Mouse (Mus musculus) CD4-positive helper T cell, adult 2 months (primary cell): Measurements from ENCODE around the gene Phgr1.

ENCODE experiments used
- DNase-seq: peaks from one replicate; pipeline ENCODE4 v3.0.0-alpha.2; 2012; ENCODE audit warnings: low read depth, missing footprints, low spot score

Phgr1 gene

DNA sequence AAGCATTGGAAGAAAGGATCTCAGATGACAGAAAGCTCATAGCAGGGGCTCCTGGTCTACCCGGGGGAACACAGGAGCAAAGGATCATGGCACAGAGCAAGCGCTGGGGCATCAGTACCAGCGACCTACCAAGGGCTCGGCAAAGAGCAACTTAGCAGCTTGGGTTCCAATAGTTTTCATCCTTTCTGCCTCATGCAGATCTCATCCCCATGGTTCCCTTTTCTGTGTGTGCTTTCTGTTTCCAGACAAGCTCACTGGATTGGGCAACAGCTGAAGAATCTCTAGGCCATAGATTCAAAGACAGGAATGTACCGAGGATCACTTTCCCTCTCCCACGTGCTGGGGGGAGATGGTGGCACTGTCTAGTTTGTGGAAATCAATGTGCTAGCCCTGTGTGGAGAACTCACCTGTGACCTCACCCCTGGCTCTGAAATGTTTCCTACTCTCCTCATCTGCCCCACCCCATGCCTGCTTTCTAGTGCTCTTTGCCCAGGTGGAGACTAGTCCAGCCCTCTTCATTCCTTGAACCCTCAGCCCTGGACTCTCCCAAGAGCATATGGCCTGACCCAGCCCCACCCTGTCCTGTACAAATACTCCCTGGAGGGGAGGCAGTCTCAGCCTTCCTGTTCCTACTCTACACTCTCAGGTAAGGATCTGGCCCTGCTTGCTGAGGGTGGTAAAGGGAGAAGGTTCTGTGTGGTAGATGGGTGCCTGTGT lies at the start of gene Phgr1:
TSS of gene Phgr1 (plus strand) at position 612 of the 717 bp plus-strand sequence.
- no peak for DNase-seq

GRCm38 (mm10) chr2:118723693-118724486 lies 48.7 kb upstream of the Phgr1 start:
- DNase-seq = no peak

- no peak for DNase-seq
Observed at GRCm38 (mm10) chr2:118725511-118725910, 47.1 kb upstream of the Phgr1 start.

DNA sequence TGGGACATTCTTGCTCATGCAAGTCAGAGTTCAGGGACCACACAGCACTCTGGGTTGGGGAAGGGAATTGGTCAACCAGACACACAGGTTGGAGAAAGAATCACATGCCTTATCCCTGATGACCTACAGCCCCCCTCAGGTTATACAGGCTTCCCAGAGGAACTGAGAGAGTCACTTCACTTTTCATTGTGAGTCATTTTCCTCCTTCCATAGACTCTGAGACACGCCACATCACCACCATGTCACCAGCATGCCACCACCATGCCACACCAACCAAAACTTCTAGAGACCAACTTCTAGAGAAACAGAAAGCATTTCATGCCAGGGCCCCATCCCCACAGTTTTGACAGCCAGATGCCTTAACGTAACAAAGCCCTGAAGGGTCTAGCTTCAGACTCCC lies 45.7 kb upstream of the Phgr1 start:
- no peak for DNase-seq

DNA sequence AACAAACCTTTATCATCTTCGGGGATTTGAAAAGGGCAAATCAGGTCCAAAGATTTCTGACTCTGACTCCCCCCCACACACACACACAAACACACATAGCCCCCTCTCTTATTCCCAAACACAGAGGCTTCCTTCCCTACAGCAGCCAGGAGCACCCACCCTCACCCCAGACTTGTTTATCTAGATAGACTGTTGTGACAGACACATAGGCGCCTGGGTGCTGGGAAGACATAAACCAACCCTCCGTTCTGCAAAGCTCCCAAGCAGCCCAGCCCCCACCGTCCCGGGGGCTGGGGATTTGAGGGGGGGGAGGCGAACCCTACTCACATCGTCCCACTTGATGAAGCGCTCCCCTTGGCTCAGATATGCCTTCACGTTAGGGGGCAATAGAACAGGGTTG lies 44.7 kb upstream of the Phgr1 start:
- DNase-seq = no peak

- peak; percentile 59 for DNase-seq
Observed at GRCm38 (mm10) chr2:118728337-118728736, 44.2 kb upstream of the Phgr1 start, which contains the start of gene Plcb2. Gene Plcb2 (minus strand): TSS chr2:118728438.

GRCm38 (mm10) chr2:118729194-118729593 lies 43.4 kb upstream of the Phgr1 start:
- no peak for DNase-seq

DNA sequence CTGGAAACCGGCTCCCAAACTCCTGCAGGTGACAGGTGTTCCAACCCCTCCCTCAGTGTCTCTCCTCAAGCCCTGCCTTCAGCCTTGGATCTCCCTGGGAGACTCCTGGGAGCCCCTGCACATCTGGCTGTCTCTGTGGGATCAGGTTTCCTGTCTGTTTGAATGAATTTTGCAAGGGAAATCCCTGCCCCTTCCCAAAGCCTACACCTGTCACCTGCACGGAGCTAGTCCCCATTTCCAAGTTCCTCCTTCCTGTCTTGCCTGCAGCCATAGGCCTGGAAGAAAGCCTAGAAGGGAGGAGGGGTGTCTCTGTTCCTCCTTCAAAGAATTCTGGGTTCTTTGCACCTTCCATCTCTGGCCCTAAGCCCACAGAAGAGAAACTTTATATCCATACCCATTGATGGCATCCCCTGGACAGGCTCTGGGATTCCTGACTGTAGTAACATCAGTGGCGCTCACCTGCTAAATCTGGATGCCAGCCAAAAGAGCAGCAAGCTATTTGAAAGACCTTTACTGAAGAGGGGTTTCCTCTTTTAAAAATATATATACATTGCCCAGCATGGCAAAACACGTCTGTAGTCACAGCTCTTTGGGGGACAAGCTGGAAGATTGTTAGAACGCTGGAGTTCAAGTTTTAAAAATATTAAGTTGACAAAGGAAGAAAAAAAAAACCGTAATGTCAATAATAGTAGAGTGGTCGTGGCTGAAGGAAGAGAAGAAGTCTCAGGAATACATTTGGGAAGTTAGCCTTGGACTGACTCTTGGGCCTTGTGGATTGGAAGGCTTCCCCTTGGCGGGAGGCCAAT lies 42.5 kb upstream of the Phgr1 start:
- DNase-seq = no peak

GRCm38 (mm10) chr2:118730622-118730915 lies 42.0 kb upstream of the Phgr1 start:
- peak; percentile 47 for DNase-seq

- DNase-seq = no peak
Observed at GRCm38 (mm10) chr2:118731981-118732380, 40.6 kb upstream of the Phgr1 start.

DNA sequence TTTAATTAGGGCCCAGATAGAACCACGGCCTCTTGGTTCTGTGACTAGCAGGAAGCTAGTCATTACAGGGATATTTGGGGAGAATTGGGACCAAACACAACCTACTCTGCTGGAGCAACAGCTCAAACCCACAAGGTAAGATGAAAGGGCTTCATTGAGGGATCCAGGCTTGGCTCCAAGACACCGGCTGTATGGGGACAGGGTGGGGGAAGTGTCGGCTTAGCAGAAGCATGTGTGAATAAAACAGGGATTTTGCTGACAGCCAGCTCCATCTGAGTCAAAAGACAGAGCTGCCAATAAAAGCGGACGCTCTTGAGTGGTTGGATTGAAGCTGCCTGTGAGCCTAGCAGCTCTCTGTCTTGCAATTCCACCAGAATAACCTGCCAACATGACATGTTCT lies 39.2 kb upstream of the Phgr1 start:
- no peak for DNase-seq

- no peak for DNase-seq
Observed at GRCm38 (mm10) chr2:118740341-118740740, 32.2 kb upstream of the Phgr1 start.

GRCm38 (mm10) chr2:118741183-118741582 lies 31.4 kb upstream of the Phgr1 start:
- no peak for DNase-seq

GRCm38 (mm10) chr2:118743261-118743943 lies 29.2 kb upstream of the Phgr1 start:
- peak; percentile 77 for DNase-seq

GRCm38 (mm10) chr2:118744621-118745020 lies 27.9 kb upstream of the Phgr1 start:
- no peak for DNase-seq

- DNase-seq = peak; percentile 90
Observed at GRCm38 (mm10) chr2:118745232-118745884, 27.2 kb upstream of the Phgr1 start, which contains the start of gene Inafm2. Gene Inafm2 (plus strand): TSS chr2:118745758.

GRCm38 (mm10) chr2:118745915-118746901 lies 26.4 kb upstream of the Phgr1 start:
- DNase-seq = peak; percentile 54

- peak; percentile 73 for DNase-seq
Observed at GRCm38 (mm10) chr2:118747301-118747960, 25.1 kb upstream of the Phgr1 start.

- no peak for DNase-seq
Observed at GRCm38 (mm10) chr2:118749341-118749884, 23.2 kb upstream of the Phgr1 start.
